Mouse (Mus musculus) E14TG2a.4 (cell line): ENCODE data around the gene Aco2.

Source experiments
- H3K27me3 ChIP-seq: 2 replicates; pipeline ENCODE4 v1.6.1; 2014; ENCODE audit warnings: low read length, control low read depth; ENCODE audit not compliant: insufficient read depth
- H3K36me3 ChIP-seq: 2 replicates; pipeline ENCODE4 v1.6.1; 2014; ENCODE audit warnings: low read length, control low read depth; ENCODE audit not compliant: insufficient read depth
- H3K4me1 ChIP-seq: replicated peaks from 2 replicates; pipeline ENCODE4 v1.6.1; 2014; ENCODE audit warnings: low read depth, low read length, control low read depth
- H3K4me3 ChIP-seq: replicated peaks from 2 replicates; pipeline ENCODE4 v1.5.1; 2014; ENCODE audit warnings: mild to moderate bottlenecking, low read length
- H3K9me3 ChIP-seq: 2 replicates; pipeline ENCODE4 v1.6.1; 2014; ENCODE audit warnings: low read length, control low read depth
- CTCF ChIP-seq: conservative IDR thresholded peaks from 2 replicates; pipeline ENCODE4 v1.5.1; 2014; ENCODE audit warnings: low read length
- NANOG ChIP-seq: IDR thresholded peaks from 2 replicates; pipeline ENCODE4 v1.6.1; 2014; ENCODE audit warnings: borderline replicate concordance, low read length, mixed read lengths
- POU5F1 ChIP-seq: IDR thresholded peaks from 2 replicates; pipeline ENCODE4 v1.6.1; 2014; ENCODE audit warnings: low read length, borderline replicate concordance

The Aco2 gene

GRCm38 (mm10) chr15:81840306-81840705, 31.8 kb upstream of the Aco2 start:
- H3K27me3 ChIP-seq: peaks cover 41% of the 10 kb centered on the region
- H3K4me1 ChIP-seq: peaks cover 42% of the 10 kb centered on the region
- H3K9me3 ChIP-seq: no peaks in the 10 kb centered on the region
- TF ChIP-seq NANOG (no peak), POU5F1 (no peak), CTCF (no peak)
- H3K36me3 ChIP-seq: no peaks in the 10 kb centered on the region
- H3K4me3 ChIP-seq: no peak overlapping the region

GRCm38 (mm10) chr15:81842275-81842674, 29.8 kb upstream of the Aco2 start:
- Histone ChIP-seq H3K9me3 (no peaks in the 10 kb centered on the region), H3K4me1 (peaks cover 45% of the 10 kb centered on the region), H3K27me3 (peaks cover 22% of the 10 kb centered on the region), H3K4me3 (no peak overlapping the region), H3K36me3 (no peaks in the 10 kb centered on the region; the same call in 1 of the 2 replicates)
- TF ChIP-seq NANOG (no peak), CTCF (no peak), POU5F1 (no peak)

- peaks cover 20% of the 10 kb centered on the region for H3K36me3 ChIP-seq
- no peak overlapping the region for H3K4me3 ChIP-seq
- H3K27me3 ChIP-seq: 0 out of 2 replicates have a peak, but pooled peaks cover 4% of the 10 kb centered on the region
- H3K9me3 ChIP-seq: no peaks in the 10 kb centered on the region
- TF ChIP-seq POU5F1 (no peak), NANOG (no peak), CTCF (no peak)
- H3K4me1 ChIP-seq: peaks cover 51% of the 10 kb centered on the region
These were observed 27.0 kb upstream of the Aco2 start for GRCm38 (mm10) chr15:81845033-81845625.

GRCm38 (mm10) chr15:81845724-81846123, 26.4 kb upstream of the Aco2 start:
- H3K27me3 ChIP-seq: 0 out of 2 replicates have a peak, but pooled peaks cover 4% of the 10 kb centered on the region
- H3K36me3 ChIP-seq: peaks cover 26% of the 10 kb centered on the region
- 0 out of 2 replicates have a peak overlapping the region, but pooled peaks have one; percentile 23 for H3K4me3 ChIP-seq
- peaks cover 57% of the 10 kb centered on the region for H3K4me1 ChIP-seq
- H3K9me3 ChIP-seq: no peaks in the 10 kb centered on the region
- no peak for TF ChIP-seq CTCF
- no peak for TF ChIP-seq NANOG
- TF ChIP-seq POU5F1: no peak

- Histone ChIP-seq H3K27me3 (0 out of 2 replicates have a peak, but pooled peaks cover 4% of the 10 kb centered on the region), H3K36me3 (peaks cover 36% of the 10 kb centered on the region), H3K4me1 (peaks cover 67% of the 10 kb centered on the region), H3K4me3 (no peak overlapping the region), H3K9me3 (no peaks in the 10 kb centered on the region)
- TF ChIP-seq CTCF: no peak
- TF ChIP-seq NANOG: no peak
- no peak for TF ChIP-seq POU5F1
These were observed 25.4 kb upstream of the Aco2 start for GRCm38 (mm10) chr15:81846755-81847154.

- Histone ChIP-seq H3K36me3 (peaks cover 40% of the 10 kb centered on the region), H3K27me3 (0 out of 2 replicates have a peak, but pooled peaks cover 4% of the 10 kb centered on the region), H3K4me3 (no peak overlapping the region), H3K9me3 (no peaks in the 10 kb centered on the region), H3K4me1 (peaks cover 71% of the 10 kb centered on the region)
- no peak for TF ChIP-seq NANOG
These were observed 24.9 kb upstream of the Aco2 start for GRCm38 (mm10) chr15:81847161-81847560.

- Histone ChIP-seq H3K9me3 (no peaks in the 10 kb centered on the region), H3K36me3 (peaks cover 46% of the 10 kb centered on the region), H3K27me3 (no peaks in the 10 kb centered on the region), H3K4me1 (peaks cover 78% of the 10 kb centered on the region), H3K4me3 (no peak overlapping the region)
- TF ChIP-seq NANOG: no peak
- TF ChIP-seq POU5F1: no peak
- TF ChIP-seq CTCF: no peak
These were observed 24.2 kb upstream of the Aco2 start for GRCm38 (mm10) chr15:81847861-81848260.

- peaks cover 50% of the 10 kb centered on the region for H3K36me3 ChIP-seq
- no peak for TF ChIP-seq POU5F1
- TF ChIP-seq NANOG: no peak
- peak; percentile 98 for TF ChIP-seq CTCF
- no peaks in the 10 kb centered on the region for H3K27me3 ChIP-seq
- H3K4me1 ChIP-seq: peaks cover 80% of the 10 kb centered on the region
- no peak overlapping the region for H3K4me3 ChIP-seq
- H3K9me3 ChIP-seq: no peaks in the 10 kb centered on the region
These were observed 23.8 kb upstream of the Aco2 start for GRCm38 (mm10) chr15:81848301-81848700.

GRCm38 (mm10) chr15:81849104-81849503, 23.0 kb upstream of the Aco2 start:
- Histone ChIP-seq H3K4me3 (peak overlapping the region; percentile 10; the same call in 1 of the 2 replicates), H3K9me3 (no peaks in the 10 kb centered on the region), H3K4me1 (peaks cover 76% of the 10 kb centered on the region), H3K36me3 (peaks cover 57% of the 10 kb centered on the region), H3K27me3 (no peaks in the 10 kb centered on the region)
- TF ChIP-seq POU5F1 (no peak), NANOG (no peak), CTCF (no peak)
